Mouse (Mus musculus): ENCODE results near the gene Tubb4b. TPM values are rescaled to one million over a fixed set of nuclear protein-coding genes. Genes with fewer than 3 reads are reported as not detected.

The Tubb4b gene
- polyA plus RNA-seq, 1 experiment from 2014 or later: 501 TPM

- Histone ChIP-seq H3K9ac (no peak overlapping the region), H3K27me3 (peaks cover 33% of the 10 kb centered on the region), H3K9me3 (no peaks in the 10 kb centered on the region), H3K4me2 (no peak overlapping the region), H3K4me3 (replicated peaks) (no peak overlapping the region), H3K27ac (no peak overlapping the region), H3K36me3 (replicated peaks) (no peaks in the 10 kb centered on the region), H3K4me1 (peaks cover 10% of the 10 kb centered on the region)
- no peak for ATAC-seq (ENCODE audit: low FRiP score)
- 90% methylated on average over 7 of the region's 7 CpGs for WGBS
These were observed 6.1 kb upstream of the Tubb4b start for GRCm38 (mm10) chr2:25230581-25230980.

- Histone ChIP-seq H3K27me3 (peaks cover 23% of the 10 kb centered on the region), H3K4me1 (peaks cover 14% of the 10 kb centered on the region), H3K4me2 (no peak overlapping the region), H3K9me3 (no peaks in the 10 kb centered on the region), H3K9ac (no peak overlapping the region), H3K36me3 (replicated peaks) (no peaks in the 10 kb centered on the region), H3K4me3 (replicated peaks) (no peak overlapping the region), H3K27ac (no peak overlapping the region)
- WGBS: 89% methylated on average over 5 of the region's 5 CpGs
- no peak for ATAC-seq (ENCODE audit: low FRiP score)
These were observed 5.1 kb upstream of the Tubb4b start for GRCm38 (mm10) chr2:25229582-25229981.

- H3K4me3 ChIP-seq (replicated peaks): no peak overlapping the region
- peak overlapping the region; percentile 65; the same call in 1 of the 2 replicates for H3K27ac ChIP-seq
These were observed 4.6 kb upstream of the Tubb4b start for GRCm38 (mm10) chr2:25228995-25229530.

GRCm38 (mm10) chr2:25228431-25228889, 4.0 kb upstream of the Tubb4b start:
- H3K4me1 ChIP-seq: peaks cover 18% of the 10 kb centered on the region
- H3K36me3 ChIP-seq (replicated peaks): no peaks in the 10 kb centered on the region
- 0% methylated on average over 7 of the region's 7 CpGs for WGBS
- no peaks in the 10 kb centered on the region for H3K9me3 ChIP-seq
- no peak for ATAC-seq (ENCODE audit: low FRiP score)
- H3K9ac ChIP-seq: no peak overlapping the region
- H3K27me3 ChIP-seq: peaks cover 22% of the 10 kb centered on the region
- H3K27ac ChIP-seq: peak overlapping the region; percentile 65; the same call in 1 of the 2 replicates
- H3K4me2 ChIP-seq: peak overlapping the region; percentile 35
- peak overlapping the region; percentile 19 for H3K4me3 ChIP-seq (replicated peaks)

More at GRCm38 (mm10) chr2:25228995-25229530, 4.6 kb upstream of the Tubb4b start:
- Histone ChIP-seq H3K27me3 (peaks cover 22% of the 10 kb centered on the region), H3K9me3 (no peaks in the 10 kb centered on the region), H3K4me1 (peaks cover 14% of the 10 kb centered on the region), H3K36me3 (replicated peaks) (no peaks in the 10 kb centered on the region), H3K9ac (peak overlapping the region; percentile 12; the same call in 1 of the 2 replicates), H3K4me2 (peak overlapping the region; percentile 8; the same call in 1 of the 2 replicates)
- 74% methylated on average over 6 of the region's 6 CpGs for WGBS
- ATAC-seq (ENCODE audit: low FRiP score): no peak

GRCm38 (mm10) chr2:25227406-25227805, 2.9 kb upstream of the Tubb4b start:
- Histone ChIP-seq H3K4me1 (peaks cover 22% of the 10 kb centered on the region), H3K27ac (no peak overlapping the region), H3K4me3 (replicated peaks) (no peak overlapping the region), H3K9ac (no peak overlapping the region), H3K36me3 (replicated peaks) (no peaks in the 10 kb centered on the region), H3K9me3 (no peaks in the 10 kb centered on the region), H3K27me3 (peaks cover 17% of the 10 kb centered on the region), H3K4me2 (no peak overlapping the region)
- whole genome bisulfite sequencing: 90% methylated on average over 4 of the region's 4 CpGs
- no peak for ATAC-seq (ENCODE audit: low FRiP score)

GRCm38 (mm10) chr2:25226864-25227263, 2.4 kb upstream of the Tubb4b start:
- WGBS: 88% methylated on average over 5 of the region's 5 CpGs
- peaks cover 22% of the 10 kb centered on the region for H3K4me1 ChIP-seq
- no peak overlapping the region for H3K27ac ChIP-seq

GRCm38 (mm10) chr2:25225811-25226379, 1.4 kb upstream of the Tubb4b start:
- Histone ChIP-seq H3K4me1 (peaks cover 22% of the 10 kb centered on the region), H3K27me3 (peaks cover 8% of the 10 kb centered on the region; the same call in 1 of the 2 replicates), H3K36me3 (replicated peaks) (peaks cover 13% of the 10 kb centered on the region), H3K4me3 (replicated peaks) (peak overlapping the region; percentile 90; the same call in 1 of the 2 replicates), H3K4me2 (peak overlapping the region; percentile 56), H3K9ac (peak overlapping the region; percentile 66; the same call in 1 of the 2 replicates), H3K9me3 (no peaks in the 10 kb centered on the region), H3K27ac (peak overlapping the region; percentile 99)
- ATAC-seq (ENCODE audit: low FRiP score): no peak
- WGBS: 75% methylated on average over 8 of the region's 8 CpGs

More at GRCm38 (mm10) chr2:25226864-25227263, 2.4 kb upstream of the Tubb4b start:
- Histone ChIP-seq H3K36me3 (replicated peaks) (peaks cover 5% of the 10 kb centered on the region), H3K9ac (no peak overlapping the region), H3K9me3 (no peaks in the 10 kb centered on the region), H3K4me2 (no peak overlapping the region), H3K4me3 (replicated peaks) (no peak overlapping the region), H3K27me3 (peaks cover 12% of the 10 kb centered on the region)
- ATAC-seq (ENCODE audit: low FRiP score): no peak

- 2% methylated on average over 39 of the region's 41 CpGs for WGBS
- no peaks in the 10 kb centered on the region for H3K9me3 ChIP-seq
- peak overlapping the region; percentile 66 for H3K9ac ChIP-seq
- peak overlapping the region; percentile 99 for H3K27ac ChIP-seq
- ATAC-seq (ENCODE audit: low FRiP score): peak; percentile 98
- H3K4me3 ChIP-seq (replicated peaks): peak overlapping the region; percentile 90
- peaks cover 22% of the 10 kb centered on the region for H3K4me1 ChIP-seq
- H3K4me2 ChIP-seq: peak overlapping the region; percentile 56
- peaks cover 8% of the 10 kb centered on the region; the same call in 1 of the 2 replicates for H3K27me3 ChIP-seq
- H3K36me3 ChIP-seq (replicated peaks): peaks cover 13% of the 10 kb centered on the region
These were observed 557 bp upstream of the Tubb4b start for GRCm38 (mm10) chr2:25224766-25225752.

- peak overlapping the region; percentile 90 for H3K4me3 ChIP-seq (replicated peaks)
- ATAC-seq (ENCODE audit: low FRiP score): peak; percentile 45
These were observed 616 bp downstream of the Tubb4b start for GRCm38 (mm10) chr2:25223681-25224491.

GRCm38 (mm10) chr2:25221331-25221772, 3.1 kb downstream of the Tubb4b start:
- 74% methylated on average over 5 of the region's 5 CpGs for WGBS
- peaks cover 16% of the 10 kb centered on the region for H3K4me1 ChIP-seq
- no peak overlapping the region for H3K4me2 ChIP-seq
- no peaks in the 10 kb centered on the region for H3K9me3 ChIP-seq
- no peak overlapping the region for H3K27ac ChIP-seq
- H3K36me3 ChIP-seq (replicated peaks): peaks cover 13% of the 10 kb centered on the region
- ATAC-seq (ENCODE audit: low FRiP score): no peak
- H3K27me3 ChIP-seq: no peaks in the 10 kb centered on the region
- H3K4me3 ChIP-seq (replicated peaks): no peak overlapping the region
- no peak overlapping the region for H3K9ac ChIP-seq

More at GRCm38 (mm10) chr2:25223681-25224491, 616 bp downstream of the Tubb4b start:
- H3K36me3 ChIP-seq (replicated peaks): peaks cover 13% of the 10 kb centered on the region
- 2% methylated on average over 53 of the region's 53 CpGs for WGBS
- H3K27me3 ChIP-seq: peaks cover under 1% of the 10 kb centered on the region; the same call in 1 of the 2 replicates
- H3K9ac ChIP-seq: peak overlapping the region; percentile 84
- H3K9me3 ChIP-seq: no peaks in the 10 kb centered on the region
- peaks cover 19% of the 10 kb centered on the region for H3K4me1 ChIP-seq
- peak overlapping the region; percentile 94 for H3K27ac ChIP-seq
- peak overlapping the region; percentile 93 for H3K4me2 ChIP-seq

- Histone ChIP-seq H3K9ac (no peak within 1 kb of the TSS), H3K27me3 (0 out of 2 replicates have a peak, but pooled peaks cover 3% of the 10 kb centered on the region), H3K27ac (no peak within 1 kb of the TSS), H3K4me3 (replicated peaks) (no peak within 1 kb of the TSS), H3K4me1 (peaks cover 4% of the 10 kb centered on the region), H3K36me3 (replicated peaks) (peaks cover 13% of the 10 kb centered on the region), H3K4me2 (no peak within 1 kb of the TSS), H3K9me3 (no peaks in the 10 kb centered on the region)
- ATAC-seq (ENCODE audit: low FRiP score): no peak
These were observed 6.1 kb downstream of the Tubb4b start, which contains the start of gene Fam166a for GRCm38 (mm10) chr2:25218445-25218844. TSS of gene Fam166a (plus strand) at chr2:25218745.
